Mouse (Mus musculus) heart, postnatal 0 days (tissue): ENCODE data around the gene Stra6l.

ENCODE experiments used
- CTCF ChIP-seq: IDR thresholded peaks from 2 replicates; pipeline ENCODE4 v1.5.1; 2016; ENCODE audit warnings: antibody characterized with exemption, control low read depth, low read depth
- EP300 ChIP-seq: IDR thresholded peaks from 2 replicates; pipeline ENCODE4 v1.6.1; 2016; ENCODE audit warnings: antibody characterized with exemption, low read depth

GRCm38 (mm10) chr4:45844355-45844754, 4.1 kb upstream of the Stra6l start:
- TF ChIP-seq CTCF (peak; percentile 73), EP300 (no peak)
